28 mouse cellular contexts compared by ENCODE assay signal in the genomic region with DNA sequence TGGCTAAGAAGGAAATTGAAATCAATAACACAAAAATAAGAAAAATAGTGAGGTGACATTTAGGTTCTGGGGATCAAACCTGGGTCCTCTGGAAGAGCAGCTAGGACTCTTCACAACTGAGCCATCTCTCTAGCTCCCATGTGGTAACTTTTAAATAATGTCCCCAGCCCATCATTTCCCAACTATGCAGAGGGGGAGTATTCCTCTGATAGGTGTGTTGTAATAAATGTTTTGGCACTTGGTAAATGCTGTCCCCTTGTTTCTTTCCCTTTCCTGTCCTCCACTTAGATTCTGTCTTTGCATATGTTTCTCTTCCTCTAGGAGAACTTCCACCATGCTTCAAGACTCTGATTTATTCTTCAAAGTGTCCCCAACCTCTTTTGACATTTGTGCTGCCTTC. TPM values are rescaled to one million over a fixed set of nuclear protein-coding genes. Genes with fewer than 3 reads are reported as not detected.
DNase-seq lines count a peak whose midpoint lies in the region; ATAC-seq and TF ChIP-seq lines count a peak whose summit lies in the region.
"Had no signal": no experiment of that assay in that cellular context is flagged by ENCODE, and none has a peak within 500 bp of the region (broad histone marks: within the 10 kb centered on the region; RNA-seq: fewer than 3 reads in every experiment).

No protein-coding gene starts in this region.

- no peaks in the 10 kb centered on the region for H3K4me1 ChIP-seq in lung, postnatal 0 days (ENCODE audit: insufficient read depth, low read depth, low read length)
- H3K4me1 ChIP-seq: embryonic facial prominence, embryonic 15.5 days; forebrain, embryonic 12.5 days had no signal

- no peaks in the 10 kb centered on the region for H3K36me3 ChIP-seq in lung, postnatal 0 days (ENCODE audit: insufficient read depth, low read length)
- H3K36me3 ChIP-seq: embryonic facial prominence, embryonic 15.5 days; forebrain, embryonic 10.5 days; forebrain, embryonic 12.5 days; G1E had no signal

- H3K4me3 ChIP-seq in gastrocnemius, adult 2 months: no peak overlapping the region
- H3K4me3 ChIP-seq in lung, postnatal 0 days (ENCODE audit: low read depth, low read length): no peak overlapping the region
- H3K4me3 ChIP-seq: embryonic facial prominence, embryonic 13.5 days; embryonic facial prominence, embryonic 15.5 days; erythroblast, embryonic 14.5 days; forebrain, embryonic 10.5 days; forebrain, embryonic 12.5 days had no signal

- TF ChIP-seq CTCF in gastrocnemius, adult 2 months (IDR thresholded peaks at IDR 0.05): no peak
- TF ChIP-seq CTCF in lung, postnatal 0 days (IDR thresholded peaks at IDR 0.05): no peak

- H3K4me2 ChIP-seq in lung, postnatal 0 days (replicated peaks; ENCODE audit: low read depth, low read length): no peak overlapping the region
- H3K4me2 ChIP-seq: embryonic facial prominence, embryonic 13.5 days; embryonic facial prominence, embryonic 15.5 days; forebrain, embryonic 12.5 days had no signal

- no peak overlapping the region for H3K9ac ChIP-seq in lung, postnatal 0 days (replicated peaks; ENCODE audit: low read depth)
- H3K9ac ChIP-seq: embryonic facial prominence, embryonic 13.5 days; embryonic facial prominence, embryonic 15.5 days; forebrain, embryonic 12.5 days had no signal

- H3K9me3 ChIP-seq in lung, postnatal 0 days (ENCODE audit: low read length): peaks cover 3% of the 10 kb centered on the region; the same call in 1 of the 2 replicates
- H3K9me3 ChIP-seq: embryonic facial prominence, embryonic 15.5 days; forebrain, embryonic 12.5 days had no signal

- TF ChIP-seq EP300 in lung, postnatal 0 days (IDR thresholded peaks at IDR 0.05): no peak

- DNase-seq in gastrocnemius, adult 2 months: no peak
- DNase-seq in gastrocnemius, postnatal 4 days (ENCODE audit: low spot score in 2 of 2): no peak
- peak; percentile 65 for DNase-seq in lung, postnatal 0 days (ENCODE audit: low spot score)
- no peak for DNase-seq in lung, adult 18-20 months
- DNase-seq in kidney, postnatal 10 days: no peak
- DNase-seq: adrenal gland, adult 8-10 months; adrenal gland, postnatal 14 days; adrenal gland, postnatal 36 days; B cell, adult 2 months; cerebellum, adult 11 months; cerebellum, adult 18-20 months; cerebellum, adult 8-10 months; cerebellum, adult 9-11 months; cerebellum, postnatal 14 days; cerebellum, postnatal 36 days; embryo, embryonic 11 days had no signal

- peak; percentile 52; the same call in 1 of the 2 replicates for ATAC-seq in lung, postnatal 0 days
- ATAC-seq: activated CD4-positive, CD25-positive, alpha-beta regulatory T cell, adult 4 months; CD4-positive, CD25-positive, alpha-beta regulatory T cell, adult 4 months; forebrain, embryonic 14.5 days; forebrain, embryonic 16.5 days; Patski had no signal

- H3K27ac ChIP-seq in gastrocnemius, adult 2 months: peak overlapping the region; percentile 49
- peak overlapping the region; percentile 40 for H3K27ac ChIP-seq in lung, postnatal 0 days (ENCODE audit: low read length)
- H3K27ac ChIP-seq: embryonic facial prominence, embryonic 13.5 days; embryonic facial prominence, embryonic 15.5 days; forebrain, embryonic 10.5 days; forebrain, embryonic 12.5 days had no signal

- intact Hi-C loops in gastrocnemius, adult 2 months (cut with DNase I): no loop called here

- H3K27me3 ChIP-seq in lung, postnatal 0 days (replicated peaks; ENCODE audit: insufficient read depth, low read length): no peaks in the 10 kb centered on the region
- H3K27me3 ChIP-seq: CH12.LX; embryonic facial prominence, embryonic 13.5 days; embryonic facial prominence, embryonic 15.5 days; forebrain, embryonic 12.5 days; Patski had no signal

RNA-seq across cellular contexts. Expression of a gene that starts 58.1 kb away (rescaled TPM):
- 1 to 10 TPM; 5.1 to 7.5 TPM for total RNA-seq in gastrocnemius, adult 2 months (2021)
- total RNA-seq in gastrocnemius, postnatal 4 days (2021): 10 to 100 TPM; 20.8 to 24.5 TPM
- 3.9 and 5.0 TPM in 2 replicates for polyA plus RNA-seq in lung, postnatal 0 days (2015; fragmentation: Nextera tagmentation; extraction: Ambion mirVana)
- total RNA-seq: CH12.LX had no signal
- polyA plus RNA-seq: activated CD4-positive, CD25-positive, alpha-beta regulatory T cell, adult 4 months; G1E had no signal
